Mouse (Mus musculus) G1E-ER4 (cell line): Measurements from ENCODE around the gene Kif16b. TPM values are rescaled to one million over a fixed set of nuclear protein-coding genes. Genes with fewer than 3 reads are reported as not detected.

ENCODE experiments used
- GATA1 ChIP-seq: IDR thresholded peaks from one replicate; pipeline ENCODE4 v1.8.0; 2012; ENCODE audit warnings: low read length, inconsistent platforms
- polyA plus RNA-seq: library from polyadenylated mRNA; stranded (reverse); fragments of >175 nt; gene quantifications from 2 replicates; pipeline ENCODE4 v1.2.3, GENCODE M21; 2012

The Kif16b gene
- polyA plus RNA-seq, 1 experiment: 4.1 TPM

DNA sequence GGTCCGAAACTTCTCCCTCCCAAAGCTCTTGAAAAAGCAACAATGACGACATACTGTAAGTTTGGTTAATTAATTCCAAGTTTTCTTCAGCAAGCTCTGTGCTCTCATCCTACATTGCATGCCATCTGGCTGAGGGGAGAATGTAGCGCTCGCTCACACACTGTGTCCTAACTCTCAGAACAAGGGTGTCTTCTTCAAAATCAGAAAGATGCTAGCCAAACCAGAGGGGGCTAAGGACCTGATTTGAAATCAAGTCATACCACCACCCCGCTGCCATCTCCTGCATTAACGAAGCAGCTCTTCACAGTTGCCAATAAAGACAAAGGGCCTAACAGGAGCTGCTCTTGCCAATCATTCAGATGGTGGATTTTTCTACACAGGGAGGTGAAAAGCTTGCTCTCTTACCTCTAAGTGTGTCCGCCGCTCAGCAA is 253.3 kb downstream of the Kif16b start:
- no peak for TF ChIP-seq GATA1

DNA sequence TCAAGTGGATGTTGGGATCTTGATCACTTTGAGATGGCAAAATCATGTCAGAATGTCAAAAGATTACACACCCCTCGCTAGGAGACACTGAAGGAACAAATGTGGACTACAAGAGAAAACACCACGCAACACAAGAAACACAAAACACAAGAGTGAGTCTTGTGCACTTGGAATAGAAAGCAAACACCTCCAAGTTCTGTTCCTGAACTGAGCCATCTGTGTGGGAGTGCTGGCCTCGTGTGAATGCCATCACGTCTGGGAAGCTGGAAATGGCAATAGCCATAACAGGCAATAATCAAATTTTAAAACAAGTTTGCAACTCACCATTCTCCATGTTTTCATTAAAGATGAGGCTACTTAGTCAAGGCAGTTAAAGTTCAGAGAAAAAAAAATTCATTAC is 254.5 kb downstream of the Kif16b start:
- TF ChIP-seq GATA1: no peak

DNA sequence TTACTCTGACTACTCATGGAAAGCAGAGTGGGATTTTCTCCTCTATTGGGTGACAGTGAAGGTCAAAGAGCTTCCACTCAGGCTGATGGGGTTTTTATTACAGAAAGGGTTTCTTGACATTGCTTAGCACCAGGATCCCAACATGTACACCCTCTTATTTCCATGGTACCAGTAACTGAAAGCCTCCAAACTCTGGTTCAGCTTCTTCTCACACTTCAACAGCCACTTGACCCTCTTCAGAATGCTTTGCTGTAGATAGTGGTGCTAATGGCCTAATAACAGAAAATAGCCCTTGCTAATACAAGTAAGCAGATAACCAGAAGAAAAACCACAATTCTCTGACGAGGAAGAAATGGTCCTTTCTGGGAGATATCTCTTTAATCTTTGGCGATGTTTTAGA is 259.6 kb downstream of the Kif16b start:
- no peak for TF ChIP-seq GATA1

DNA sequence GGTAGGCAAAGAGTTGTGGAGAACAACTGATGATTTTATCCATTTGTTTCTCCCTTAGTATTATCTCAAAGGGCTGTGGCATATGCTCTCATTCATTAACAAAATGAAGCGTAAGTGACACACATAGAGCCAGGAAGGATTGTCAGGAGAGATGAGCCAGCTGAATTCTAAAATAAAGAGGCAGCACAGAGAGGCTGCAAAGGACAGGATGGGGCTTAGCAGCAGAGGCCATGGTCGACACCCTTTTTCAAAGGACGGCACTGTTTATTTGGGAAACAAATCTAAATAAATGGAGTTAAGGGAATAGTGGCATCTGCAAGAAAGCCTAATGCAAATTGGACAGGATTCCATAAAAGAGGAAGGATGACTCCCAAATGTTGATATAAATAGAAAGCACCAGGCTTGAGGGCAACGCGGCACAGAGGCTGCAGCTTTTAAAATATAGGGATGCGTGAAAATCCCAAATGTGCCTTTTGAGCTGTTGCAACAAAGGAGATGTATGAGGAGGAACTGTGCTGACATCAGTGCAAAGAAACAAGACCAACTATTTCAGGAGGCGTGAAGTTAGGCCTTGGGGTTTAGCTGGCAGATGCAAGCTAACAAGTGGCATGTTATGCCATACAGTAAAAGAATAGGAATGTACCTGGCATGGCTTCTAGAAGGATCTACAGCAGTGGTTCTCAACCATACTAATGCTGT is 265.6 kb downstream of the Kif16b start:
- TF ChIP-seq GATA1: no peak

DNA sequence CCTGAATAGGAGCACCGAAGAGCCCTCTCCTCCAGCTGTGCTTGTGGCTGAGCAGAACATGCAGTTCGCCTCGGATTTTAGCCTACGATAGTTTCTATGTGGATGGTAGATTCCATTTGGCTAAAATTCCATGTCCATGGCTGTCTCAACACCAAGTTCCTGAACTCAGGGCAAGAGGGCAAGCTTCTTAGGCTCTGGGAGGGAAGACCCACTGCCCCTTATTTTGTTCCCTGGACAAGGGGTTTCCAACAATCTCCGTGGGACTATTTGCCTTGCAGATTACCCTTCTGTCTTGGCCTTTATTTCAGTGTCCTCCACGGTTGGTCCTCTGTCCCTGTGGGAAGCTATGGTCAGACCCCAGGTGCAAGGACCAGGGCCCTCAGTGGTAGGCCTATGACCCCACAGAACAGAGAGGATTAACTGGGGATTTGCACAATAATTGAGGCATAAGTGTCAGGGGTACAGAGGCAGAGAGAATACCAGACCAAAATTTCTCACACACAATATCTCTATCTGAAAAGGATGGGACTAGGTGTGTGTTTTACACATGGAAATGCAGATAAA is 267.3 kb downstream of the Kif16b start:
- TF ChIP-seq GATA1: no peak

DNA sequence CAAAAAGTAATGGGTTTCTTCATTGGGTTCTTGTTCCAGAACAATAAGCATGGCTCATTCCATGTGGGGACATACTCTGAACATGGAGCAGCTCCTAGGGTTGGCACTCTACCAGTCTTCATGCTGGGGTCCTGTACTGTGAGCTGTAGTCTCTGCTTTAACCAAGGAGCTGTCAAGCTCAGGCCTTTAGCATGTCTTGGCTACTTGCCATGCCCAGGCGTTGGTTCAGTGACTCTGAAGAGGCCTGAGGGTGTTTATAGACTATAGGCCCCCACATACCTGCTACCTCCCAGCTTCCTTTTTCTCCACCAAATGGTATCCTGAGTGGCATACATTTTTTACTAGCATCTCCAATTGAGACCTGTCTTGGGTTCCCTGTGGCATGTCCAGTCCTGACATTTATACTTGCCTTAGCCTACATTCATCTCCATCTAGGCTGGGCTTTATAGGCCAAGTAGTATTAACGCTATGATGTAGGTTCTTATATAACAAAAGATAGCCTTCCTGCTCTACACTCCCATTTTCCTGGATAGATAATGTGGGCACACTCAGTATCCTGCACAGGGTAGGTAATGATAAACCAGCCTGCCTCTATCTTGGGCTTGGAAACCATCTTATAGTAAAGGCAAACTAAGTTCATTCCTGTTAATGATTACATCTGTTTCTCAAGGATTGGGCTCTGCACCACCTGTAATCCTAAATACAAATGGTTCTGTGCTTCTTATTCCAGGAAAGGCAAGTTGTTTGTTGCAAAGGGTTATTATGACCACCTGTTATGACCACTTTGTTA is 271.6 kb downstream of the Kif16b start:
- no peak for TF ChIP-seq GATA1

DNA sequence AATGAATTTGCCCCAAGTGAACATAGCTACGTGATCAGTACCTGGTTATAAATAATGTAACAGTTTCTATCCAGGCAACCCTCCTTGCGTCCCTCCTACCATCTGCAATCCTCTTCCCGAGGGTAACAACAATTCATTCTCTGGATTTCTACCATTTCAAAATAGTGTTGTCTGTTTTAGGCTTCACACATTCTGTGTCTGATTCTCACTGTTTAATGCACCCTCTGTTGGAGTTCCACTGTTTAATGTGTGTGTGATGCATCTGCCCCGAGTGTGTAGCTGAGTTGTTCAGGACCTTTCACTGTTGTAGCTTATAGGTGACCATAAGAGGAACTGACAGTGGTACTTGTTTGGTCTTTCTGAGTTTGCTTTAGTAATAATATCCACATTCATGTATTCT is 275.6 kb downstream of the Kif16b start:
- no peak for TF ChIP-seq GATA1

DNA sequence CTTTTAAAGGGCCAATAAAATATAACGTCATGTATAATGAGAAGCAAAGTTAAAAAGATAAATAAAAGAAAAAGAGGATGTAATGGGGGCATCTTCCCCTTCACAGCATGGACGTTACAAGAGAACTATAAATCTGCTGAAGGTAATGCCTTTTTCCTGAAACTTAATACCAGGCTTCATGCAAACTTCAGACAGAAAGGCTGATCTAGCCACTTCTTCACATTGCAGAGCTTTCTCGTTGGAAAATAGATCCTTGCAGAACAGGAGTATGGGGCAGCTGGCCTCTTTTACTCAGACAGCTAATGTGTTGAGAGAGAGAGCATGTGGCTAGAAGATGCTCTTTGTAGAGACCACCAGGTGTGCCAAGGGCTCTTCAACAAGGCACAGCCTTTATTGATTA is 276.2 kb downstream of the Kif16b start:
- TF ChIP-seq GATA1: no peak

DNA sequence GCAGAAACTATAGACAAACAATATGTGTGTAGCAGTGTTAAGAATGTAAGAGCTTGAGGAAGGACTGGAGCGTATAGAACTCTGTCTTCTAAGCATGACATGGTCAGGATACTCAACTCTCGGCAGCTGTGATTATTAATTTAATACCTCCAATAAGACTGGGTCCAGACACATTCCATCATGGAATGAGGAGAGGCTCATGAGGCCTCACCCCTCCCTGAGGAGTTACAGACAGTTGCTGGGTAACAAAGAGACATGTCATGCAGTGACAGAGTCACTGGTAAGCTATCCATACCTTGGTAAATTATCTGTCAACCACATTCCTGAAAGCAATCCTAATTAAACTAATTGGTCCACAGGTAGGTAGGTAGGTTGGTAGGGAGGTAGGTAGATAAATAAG is 277.1 kb downstream of the Kif16b start:
- no peak for TF ChIP-seq GATA1

DNA sequence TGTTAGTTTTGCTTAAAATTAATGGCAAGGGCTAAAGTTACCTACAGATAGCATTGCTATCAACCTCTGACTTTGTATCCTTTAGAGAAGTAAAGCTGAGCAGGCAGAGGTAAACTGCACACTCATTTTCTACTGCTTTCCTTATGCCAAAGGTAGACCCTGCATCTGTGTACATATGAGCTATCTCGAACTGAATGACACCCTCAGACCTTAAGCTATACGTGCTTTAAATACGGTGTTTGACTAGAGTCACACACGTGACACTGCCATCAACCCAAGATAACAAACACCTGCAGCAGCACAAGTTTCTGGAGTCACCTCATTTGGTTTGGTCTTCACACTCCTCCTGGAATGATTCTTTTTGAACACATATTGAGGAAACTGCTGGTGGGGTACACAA is 280.2 kb downstream of the Kif16b start:
- no peak for TF ChIP-seq GATA1

DNA sequence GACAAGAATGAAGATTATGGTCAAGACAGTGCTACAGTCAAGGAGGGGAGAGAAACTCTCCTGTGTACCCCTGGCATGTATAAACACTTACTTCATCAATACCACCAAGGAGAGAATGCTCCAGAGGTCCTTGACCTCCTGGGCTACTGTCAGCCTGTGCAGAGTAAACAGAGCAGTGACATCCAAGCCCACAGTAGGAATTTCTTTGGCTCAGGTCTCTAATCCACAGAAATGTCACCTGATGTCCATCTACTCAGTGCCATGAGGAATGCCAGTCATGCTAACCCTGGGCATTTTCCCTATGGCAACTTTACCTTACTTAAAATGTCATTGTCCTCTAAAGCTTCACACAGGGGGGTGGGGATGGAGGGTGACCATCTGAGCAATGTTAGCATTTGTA is 281.4 kb downstream of the Kif16b start:
- TF ChIP-seq GATA1: no peak

DNA sequence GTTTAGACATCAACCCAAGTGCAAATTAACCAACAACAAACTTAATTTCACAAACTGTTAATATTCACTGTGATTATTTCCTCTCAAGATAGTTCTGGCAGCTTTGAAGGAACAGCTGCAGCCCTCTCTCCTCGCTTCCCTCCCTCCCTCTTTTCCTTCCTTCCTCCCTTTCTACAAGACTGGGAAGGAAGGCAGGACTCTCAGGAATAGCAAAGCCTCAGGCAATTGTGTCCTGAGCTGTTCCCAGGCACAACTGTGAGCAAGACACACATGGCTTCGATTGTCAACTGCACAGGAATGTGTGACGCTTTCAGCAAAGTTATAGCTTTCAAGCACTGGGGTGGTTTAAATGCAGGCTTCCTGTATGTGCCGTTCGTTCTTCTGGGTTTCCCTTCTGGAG is 286.8 kb downstream of the Kif16b start:
- no peak for TF ChIP-seq GATA1

DNA sequence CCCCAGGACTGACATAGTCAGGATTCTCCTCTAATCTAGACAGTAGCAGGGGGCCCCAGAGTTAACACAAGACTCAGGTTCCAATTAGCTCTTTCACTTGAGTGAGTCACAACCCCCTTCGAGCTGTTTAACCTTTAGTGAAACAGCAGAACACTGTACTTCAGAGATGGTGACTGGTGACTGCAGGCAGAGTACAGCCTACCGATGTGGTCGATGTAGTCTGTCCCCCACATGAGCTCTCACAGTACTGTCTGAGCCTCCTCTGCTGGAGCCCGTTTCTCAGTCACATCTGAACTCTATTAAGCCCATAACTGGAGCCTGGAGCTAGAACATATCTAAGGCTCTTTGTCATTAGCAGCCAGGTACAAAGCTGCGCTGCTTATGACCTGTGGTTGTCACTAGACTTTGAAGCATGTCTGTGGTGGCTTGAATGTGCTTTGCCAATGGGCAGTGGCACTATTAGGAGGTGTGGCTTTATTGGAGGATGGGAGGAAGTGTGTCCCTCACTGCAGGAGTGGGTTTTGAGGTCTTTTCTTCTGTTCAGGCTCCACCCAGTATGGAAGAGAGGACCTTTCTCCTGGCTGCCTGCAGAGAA is 288.9 kb downstream of the Kif16b start:
- TF ChIP-seq GATA1: no peak

DNA sequence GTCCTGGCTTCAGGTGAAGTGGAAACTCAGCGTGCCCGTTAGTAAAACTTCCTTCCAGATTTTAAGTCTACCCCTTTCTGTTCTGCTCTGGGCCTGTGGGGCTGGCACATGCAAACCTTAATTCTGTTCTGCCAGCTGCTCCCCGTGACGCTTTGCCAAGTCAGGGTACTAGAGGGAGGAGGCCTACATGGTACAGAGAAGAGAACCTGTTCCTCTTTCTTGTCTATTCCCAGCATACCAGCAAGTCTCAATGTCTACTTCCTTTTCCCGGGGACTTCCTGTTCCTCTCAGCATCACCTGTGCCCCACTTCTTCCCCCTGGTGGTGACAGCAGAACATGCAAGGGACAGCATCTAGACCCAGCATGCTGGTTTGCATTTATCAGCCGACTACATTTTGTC is 290.2 kb downstream of the Kif16b start:
- no peak for TF ChIP-seq GATA1

DNA sequence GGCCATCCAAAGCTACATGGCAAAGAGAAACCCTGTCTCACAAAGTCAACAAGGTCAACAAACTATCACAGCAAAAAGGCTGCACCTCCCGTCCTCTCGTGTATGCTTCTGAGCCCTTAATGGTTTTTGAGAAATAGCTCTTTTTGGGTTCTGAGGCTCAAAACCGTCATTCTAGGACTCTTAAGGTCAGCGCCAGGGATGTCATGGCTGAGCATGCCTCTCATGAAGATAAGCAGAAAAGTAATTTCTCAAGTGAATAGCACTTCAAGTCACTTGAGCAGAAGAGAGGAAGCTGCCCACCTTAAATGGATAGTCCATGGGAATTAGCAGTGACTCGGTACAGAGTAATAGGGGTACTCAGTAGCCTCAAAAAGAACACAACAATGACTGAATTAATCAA is 291.1 kb downstream of the Kif16b start:
- TF ChIP-seq GATA1: no peak

DNA sequence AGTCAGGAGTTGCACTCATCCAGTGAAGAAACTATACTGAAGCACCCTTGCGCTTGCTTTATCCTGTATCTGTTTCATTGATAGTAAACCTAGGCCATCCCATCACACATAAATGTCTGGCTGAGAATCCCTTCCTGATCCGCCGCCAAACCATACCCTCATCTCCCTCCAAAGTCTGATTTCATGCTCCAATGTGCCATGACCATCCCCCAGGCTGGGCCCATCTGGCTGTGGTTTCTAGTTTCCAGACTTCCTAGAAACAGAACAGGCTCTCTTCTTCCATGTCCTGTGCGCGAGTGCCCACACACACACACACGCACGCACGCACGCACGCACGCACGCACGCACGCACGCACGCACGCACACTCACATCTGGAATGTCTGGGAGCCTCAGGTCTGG is 292.6 kb downstream of the Kif16b start:
- no peak for TF ChIP-seq GATA1

DNA sequence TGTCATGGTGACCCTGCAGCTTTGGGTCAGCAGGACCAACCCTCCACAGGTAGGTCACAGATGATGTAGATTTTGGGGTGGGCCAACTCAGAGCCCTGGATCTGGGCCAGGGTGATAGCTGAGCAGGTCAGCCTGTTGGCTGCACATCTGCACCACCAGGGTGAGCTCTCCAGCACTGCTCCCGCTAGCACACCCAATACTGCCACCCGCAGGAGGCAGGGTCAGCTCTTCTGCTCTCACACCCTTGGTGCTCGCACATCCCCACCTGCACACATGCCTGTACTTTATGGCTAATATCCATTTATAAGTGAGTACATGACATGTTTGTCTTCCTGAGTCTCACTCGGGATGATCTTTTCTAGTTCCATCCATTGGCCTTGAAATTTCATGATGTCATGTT is 296.6 kb downstream of the Kif16b start:
- TF ChIP-seq GATA1: no peak

DNA sequence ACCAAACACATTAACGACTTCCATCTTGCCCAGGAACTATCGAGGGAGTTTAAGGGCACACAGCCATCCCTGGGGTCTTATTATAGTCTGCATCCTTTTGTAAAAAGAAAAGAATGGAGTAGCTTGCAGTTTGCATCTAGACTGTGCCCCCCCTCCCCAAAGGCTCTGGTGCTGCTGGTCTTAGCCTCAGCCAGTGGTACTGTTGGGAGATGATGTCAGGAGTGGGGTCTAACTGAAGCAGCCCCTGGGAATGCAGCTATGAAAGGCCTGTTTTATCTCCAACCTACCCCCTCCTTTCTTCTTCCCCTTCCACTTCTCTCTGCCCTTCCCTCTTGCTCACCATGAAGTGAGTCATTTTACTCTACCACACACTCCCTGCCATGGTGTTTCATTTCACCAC is 298.1 kb downstream of the Kif16b start:
- TF ChIP-seq GATA1: no peak
